Mouse (Mus musculus) layer of hippocampus, postnatal 14 days (tissue): ENCODE measurements around the gene Fbxw7. TPM values are rescaled to one million over a fixed set of nuclear protein-coding genes. Genes with fewer than 3 reads are reported as not detected.

Experiments used
- DNase-seq, 2 experiments: peaks; one replicate each; pipeline ENCODE4 v3.0.0; 2021 to 2022; ENCODE audit warnings: low spot score in 2 of 2, mixed read lengths in 1 of 2
- total RNA-seq, 2 experiments: library from RNA; stranded (reverse); gene quantifications; 2 replicates each; pipeline ENCODE4 v1.2.3; 2021

Gene Fbxw7
- total RNA-seq, 2 experiments from 2014 or later = 119 to 135 TPM

GRCm38 (mm10) chr3:85024237-85024636 is 209.2 kb downstream of the Fbxw7 start:
- DNase-seq = no peak

GRCm38 (mm10) chr3:85024817-85025705 is 210.0 kb downstream of the Fbxw7 start:
- peak in 1 of 2 experiments; percentile 29 for DNase-seq

Other genes with a start within 250 kb of the Fbxw7 start
- 10 to 100 TPM; 19.3 to 21.8 TPM for gene Arfip1, start 232.6 kb upstream of the Fbxw7 start, total RNA-seq
- under 1 TPM; 0.12 to 0.21 TPM for gene Tigd4, start 221.7 kb upstream of the Fbxw7 start, total RNA-seq
- under 1 TPM; 0.74 to 0.76 TPM for gene Tmem154, start 149.1 kb upstream of the Fbxw7 start, total RNA-seq